Mouse (Mus musculus): ENCODE measurements around the gene Uhrf2. TPM values are rescaled to one million over a fixed set of nuclear protein-coding genes. Genes with fewer than 3 reads are reported as not detected.

Uhrf2 gene
- polyA plus RNA-seq, 1 experiment: not detected

- no peak for TF ChIP-seq CTCF (IDR thresholded peaks at IDR 0.05; ENCODE audit: insufficient read depth, low read depth, low read length)
- no peak for TF ChIP-seq POLR2A (IDR thresholded peaks at IDR 0.05; ENCODE audit: insufficient read depth, low read depth, low read length)
- no peak overlapping the region for H3K4me3 ChIP-seq (ENCODE audit: insufficient read depth, low read depth, low read length)
- WGBS: 70% methylated on average over 3 of the region's 3 CpGs
These were observed 5.0 kb downstream of the Uhrf2 start for GRCm38 (mm10) chr19:30035361-30035760.

DNA sequence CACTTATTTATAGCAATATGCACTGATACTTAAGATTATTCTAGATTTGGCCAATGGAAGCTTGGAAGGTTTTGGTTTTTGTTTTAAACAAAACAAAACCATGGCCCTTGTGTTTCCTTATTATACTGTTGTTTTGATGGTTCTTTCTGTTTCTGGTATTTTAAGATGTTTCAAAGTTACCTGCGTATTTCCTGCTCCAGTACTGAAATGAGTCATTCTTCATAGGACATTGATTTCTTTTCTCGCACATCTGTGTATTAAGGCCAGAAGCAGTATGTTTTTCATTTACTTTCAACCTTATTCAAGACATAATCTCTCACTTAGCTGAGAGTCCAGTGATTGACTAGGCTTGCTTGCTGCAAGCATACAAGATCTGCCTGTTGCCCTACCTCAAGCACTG, 13.4 kb downstream of the Uhrf2 start:
- no peaks in the 10 kb centered on the region for H3K4me1 ChIP-seq (ENCODE audit: control insufficient read depth, insufficient read depth, low read length)
- 89% methylated on average over 2 of the region's 2 CpGs for WGBS
- no peak overlapping the region for H3K4me3 ChIP-seq (ENCODE audit: insufficient read depth, low read depth, low read length)
- TF ChIP-seq POLR2A (IDR thresholded peaks at IDR 0.05; ENCODE audit: insufficient read depth, low read depth, low read length) (no peak), CTCF (IDR thresholded peaks at IDR 0.05; ENCODE audit: insufficient read depth, low read depth, low read length) (no peak)
- no peak overlapping the region for H3K27ac ChIP-seq (ENCODE audit: insufficient read depth, low read depth, low read length)

More at GRCm38 (mm10) chr19:30035361-30035760, 5.0 kb downstream of the Uhrf2 start:
- Histone ChIP-seq H3K27ac (ENCODE audit: insufficient read depth, low read depth, low read length) (no peak overlapping the region), H3K4me1 (ENCODE audit: control insufficient read depth, insufficient read depth, low read length) (peaks cover 2% of the 10 kb centered on the region; the same call in 1 of the 2 replicates)

GRCm38 (mm10) chr19:30044630-30045029, 14.3 kb downstream of the Uhrf2 start:
- WGBS: 93% methylated on average over 1 of the region's 1 CpGs
- no peak overlapping the region for H3K4me3 ChIP-seq (ENCODE audit: insufficient read depth, low read depth, low read length)
- TF ChIP-seq CTCF (IDR thresholded peaks at IDR 0.05; ENCODE audit: insufficient read depth, low read depth, low read length): no peak
- no peak for TF ChIP-seq POLR2A (IDR thresholded peaks at IDR 0.05; ENCODE audit: insufficient read depth, low read depth, low read length)
- no peak overlapping the region for H3K27ac ChIP-seq (ENCODE audit: insufficient read depth, low read depth, low read length)
- no peaks in the 10 kb centered on the region for H3K4me1 ChIP-seq (ENCODE audit: control insufficient read depth, insufficient read depth, low read length)

DNA sequence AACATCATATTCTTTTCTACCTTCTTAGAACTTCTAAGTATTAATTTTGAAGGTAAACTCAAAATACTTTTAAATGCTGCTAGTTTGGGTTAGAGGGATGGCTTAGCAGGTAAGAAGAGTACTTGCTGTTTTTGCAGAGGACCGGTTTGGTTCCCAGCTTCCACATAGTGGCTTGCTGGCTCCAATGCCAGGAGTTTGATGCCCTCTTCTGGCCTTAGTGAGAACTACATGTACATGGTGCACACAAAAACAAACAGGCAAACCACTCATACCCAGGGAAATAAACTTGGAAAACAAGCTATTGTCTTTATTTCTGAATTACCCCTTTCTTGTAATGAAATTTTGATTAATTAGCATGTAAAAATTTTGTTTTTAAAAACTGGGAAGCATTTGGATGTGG, 15.5 kb downstream of the Uhrf2 start:
- Histone ChIP-seq H3K4me1 (ENCODE audit: control insufficient read depth, insufficient read depth, low read length) (no peaks in the 10 kb centered on the region), H3K27ac (ENCODE audit: insufficient read depth, low read depth, low read length) (no peak overlapping the region), H3K4me3 (ENCODE audit: insufficient read depth, low read depth, low read length) (no peak overlapping the region)
- 68% methylated on average over 1 of the region's 1 CpGs for WGBS
- TF ChIP-seq POLR2A (IDR thresholded peaks at IDR 0.05; ENCODE audit: insufficient read depth, low read depth, low read length) (no peak), CTCF (IDR thresholded peaks at IDR 0.05; ENCODE audit: insufficient read depth, low read depth, low read length) (no peak)

GRCm38 (mm10) chr19:30050584-30050983, 20.3 kb downstream of the Uhrf2 start:
- no peaks in the 10 kb centered on the region for H3K4me1 ChIP-seq (ENCODE audit: control insufficient read depth, insufficient read depth, low read length)
- no peak overlapping the region for H3K27ac ChIP-seq (ENCODE audit: insufficient read depth, low read depth, low read length)
- TF ChIP-seq CTCF (IDR thresholded peaks at IDR 0.05; ENCODE audit: insufficient read depth, low read depth, low read length): no peak
- TF ChIP-seq POLR2A (IDR thresholded peaks at IDR 0.05; ENCODE audit: insufficient read depth, low read depth, low read length): no peak
- H3K4me3 ChIP-seq (ENCODE audit: insufficient read depth, low read depth, low read length): no peak overlapping the region
- WGBS: 74% methylated on average over 2 of the region's 2 CpGs

DNA sequence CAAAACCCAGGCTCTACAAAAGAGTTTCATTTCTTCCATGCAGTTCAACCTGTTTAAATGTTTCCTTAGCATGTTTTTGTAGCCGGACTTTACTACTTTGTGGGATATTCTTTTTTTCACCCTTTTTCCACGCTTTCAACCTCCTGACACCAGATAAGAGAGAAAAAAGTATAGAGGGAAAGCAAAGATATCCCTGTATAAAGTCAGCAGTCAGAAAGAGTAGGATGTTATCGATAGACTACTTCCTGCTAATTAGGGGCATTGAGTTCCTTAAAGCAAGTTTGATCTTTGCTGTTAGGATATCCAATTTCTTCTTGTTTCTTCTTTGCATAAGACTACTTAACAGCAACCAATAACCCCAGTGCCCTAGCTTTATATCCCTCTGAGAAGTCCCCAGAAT, 21.2 kb downstream of the Uhrf2 start:
- TF ChIP-seq CTCF (IDR thresholded peaks at IDR 0.05; ENCODE audit: insufficient read depth, low read depth, low read length) (no peak), POLR2A (IDR thresholded peaks at IDR 0.05; ENCODE audit: insufficient read depth, low read depth, low read length) (no peak)
- no peaks in the 10 kb centered on the region for H3K4me1 ChIP-seq (ENCODE audit: control insufficient read depth, insufficient read depth, low read length)
- WGBS: 97% methylated on average over 3 of the region's 3 CpGs
- H3K4me3 ChIP-seq (ENCODE audit: insufficient read depth, low read depth, low read length): no peak overlapping the region
- H3K27ac ChIP-seq (ENCODE audit: insufficient read depth, low read depth, low read length): no peak overlapping the region

GRCm38 (mm10) chr19:30054218-30054617, 23.9 kb downstream of the Uhrf2 start:
- Histone ChIP-seq H3K27ac (ENCODE audit: insufficient read depth, low read depth, low read length) (no peak overlapping the region), H3K4me1 (ENCODE audit: control insufficient read depth, insufficient read depth, low read length) (no peaks in the 10 kb centered on the region), H3K4me3 (ENCODE audit: insufficient read depth, low read depth, low read length) (no peak overlapping the region)
- 95% methylated on average over 2 of the region's 2 CpGs for WGBS
- TF ChIP-seq CTCF (IDR thresholded peaks at IDR 0.05; ENCODE audit: insufficient read depth, low read depth, low read length) (no peak), POLR2A (IDR thresholded peaks at IDR 0.05; ENCODE audit: insufficient read depth, low read depth, low read length) (no peak)

GRCm38 (mm10) chr19:30065797-30066196, 35.5 kb downstream of the Uhrf2 start:
- no peak for TF ChIP-seq CTCF (IDR thresholded peaks at IDR 0.05; ENCODE audit: insufficient read depth, low read depth, low read length)
- no peak for TF ChIP-seq POLR2A (IDR thresholded peaks at IDR 0.05; ENCODE audit: insufficient read depth, low read depth, low read length)
- Histone ChIP-seq H3K4me3 (ENCODE audit: insufficient read depth, low read depth, low read length) (no peak overlapping the region), H3K4me1 (ENCODE audit: control insufficient read depth, insufficient read depth, low read length) (no peaks in the 10 kb centered on the region), H3K27ac (ENCODE audit: insufficient read depth, low read depth, low read length) (no peak overlapping the region)
- 42% methylated on average over 4 of the region's 4 CpGs for WGBS

- H3K4me1 ChIP-seq (ENCODE audit: control insufficient read depth, insufficient read depth, low read length): no peaks in the 10 kb centered on the region
- 26% methylated on average over 6 of the region's 6 CpGs for WGBS
- no peak overlapping the region for H3K4me3 ChIP-seq (ENCODE audit: insufficient read depth, low read depth, low read length)
- H3K27ac ChIP-seq (ENCODE audit: insufficient read depth, low read depth, low read length): no peak overlapping the region
- no peak for TF ChIP-seq CTCF (IDR thresholded peaks at IDR 0.05; ENCODE audit: insufficient read depth, low read depth, low read length)
- TF ChIP-seq POLR2A (IDR thresholded peaks at IDR 0.05; ENCODE audit: insufficient read depth, low read depth, low read length): no peak
These were observed 59.9 kb downstream of the Uhrf2 start for GRCm38 (mm10) chr19:30090163-30090562.

Data from olfactory bulb, adult 2 months (tissue).